Mouse (Mus musculus) testis, adult 2 months (tissue): Measurements from ENCODE around the gene Gm10130.

Experiments used
- CTCF ChIP-seq: fragments of 200-500 bp; IDR thresholded peaks from 2 replicates; pipeline ENCODE4 v1.5.1; 2012; ENCODE audit warnings: low read depth, mild to moderate bottlenecking, inconsistent platforms, low read length, moderate library complexity; ENCODE audit not compliant: control insufficient read depth, insufficient read depth, insufficient replicate concordance
- POLR2A ChIP-seq: fragments of 200-500 bp; IDR thresholded peaks from 2 replicates; pipeline ENCODE4 v1.6.1; 2012; ENCODE audit warnings: low read depth, mild to moderate bottlenecking, inconsistent platforms, low read length, moderate library complexity; ENCODE audit not compliant: control insufficient read depth

DNA sequence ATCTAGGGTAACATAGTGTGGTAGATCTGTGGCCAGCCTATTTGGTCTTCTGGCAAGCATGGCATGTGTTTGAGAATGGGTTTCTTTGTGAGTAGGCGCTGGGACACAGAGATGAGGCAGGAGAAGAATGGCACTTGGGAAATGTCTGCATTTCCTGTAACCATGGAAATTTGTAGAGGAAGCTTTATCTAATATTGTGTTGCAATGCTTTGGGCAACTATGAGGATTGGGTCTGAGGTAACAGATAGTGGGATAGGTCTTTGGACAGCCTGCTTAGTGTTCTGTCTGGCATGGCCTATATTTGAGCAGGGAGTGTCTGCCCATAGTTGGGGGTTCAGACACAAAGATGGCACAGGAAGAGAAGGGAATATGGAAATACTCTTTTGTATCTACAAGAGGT, 4.5 kb upstream of the Gm10130 start:
- no peak for TF ChIP-seq POLR2A
- no peak for TF ChIP-seq CTCF
